Mouse (Mus musculus) intestine, postnatal 0 days (tissue): ENCODE measurements around the gene Tdrd7. TPM values are rescaled to one million over a fixed set of nuclear protein-coding genes. Genes with fewer than 3 reads are reported as not detected.

Experiments
- ATAC-seq: fragments of 200-750 bp; cut with Nextera tagmentation; 2 replicates; pipeline ENCODE4 v1.8.0; 2017; ENCODE audit warnings: mild to moderate bottlenecking, moderate TSS enrichment, moderate library complexity
- H3K27ac ChIP-seq: fragments of 300-500 bp; sonication (generic); 2 replicates; pipeline ENCODE4 v1.5.1; 2014; ENCODE audit warnings: mild to moderate bottlenecking, low read depth, low read length, moderate library complexity
- H3K27me3 ChIP-seq: fragments of 300-500 bp; sonication (generic); replicated peaks from 2 replicates; pipeline ENCODE4 v1.6.1; 2014; ENCODE audit warnings: low read length, mixed read lengths; ENCODE audit not compliant: control insufficient read depth, insufficient read depth
- H3K36me3 ChIP-seq: fragments of 300-500 bp; sonication (generic); 2 replicates; pipeline ENCODE4 v1.6.1; 2014; ENCODE audit warnings: mild to moderate bottlenecking, moderate library complexity; ENCODE audit not compliant: control insufficient read depth, insufficient read depth
- H3K4me1 ChIP-seq: fragments of 300-500 bp; sonication (generic); replicated peaks from 2 replicates; pipeline ENCODE4 v1.6.1; 2014; ENCODE audit warnings: antibody characterized with exemption, low read length, mixed read lengths; ENCODE audit not compliant: control insufficient read depth, insufficient read depth
- H3K4me2 ChIP-seq: fragments of 300-500 bp; sonication (generic); replicated peaks from 2 replicates; pipeline ENCODE4 v1.6.1; 2014; ENCODE audit warnings: low read depth, mild to moderate bottlenecking, moderate library complexity
- H3K4me3 ChIP-seq: fragments of 300-500 bp; sonication (generic); 2 replicates; pipeline ENCODE4 v1.5.1; 2014; ENCODE audit warnings: low read depth, low read length
- H3K9ac ChIP-seq: fragments of 300-500 bp; sonication (generic); 2 replicates; pipeline ENCODE4 v1.6.1; 2014; ENCODE audit warnings: mild to moderate bottlenecking, low read depth, low read length
- H3K9me3 ChIP-seq: fragments of 300-500 bp; sonication (generic); 2 replicates; pipeline ENCODE4 v1.6.1; 2016; ENCODE audit warnings: mixed run types; ENCODE audit not compliant: control insufficient read depth
- CTCF ChIP-seq: sonication (generic); IDR thresholded peaks from 2 replicates; pipeline ENCODE4 v1.5.1; 2016; ENCODE audit warnings: low read depth, mild to moderate bottlenecking, control low read depth, antibody characterized with exemption, moderate library complexity
- WGBS: fragments of 180-500 bp; shearing (Covaris S2); extraction: QIAGEN DNeasy Blood & Tissue Kit; methylation state at CpG from one replicate; pipeline ENCODE4 v1.1.7; 2014; 5-methylcytosine and 5-hydroxymethylcytosine counted together
- polyA plus RNA-seq: library from polyadenylated mRNA; unstranded; fragments of >200 nt; fragmentation: Nextera tagmentation; extraction: Ambion mirVana; gene quantifications from 2 replicates; pipeline ENCODE4 v1.2.1, GENCODE M21; 2015

The Tdrd7 gene
- polyA plus RNA-seq, 1 experiment from 2014 or later: 47.8 TPM

- Histone ChIP-seq H3K9me3 (no peaks in the 10 kb centered on the region), H3K4me1 (no peaks in the 10 kb centered on the region), H3K27me3 (no peaks in the 10 kb centered on the region), H3K27ac (no peak overlapping the region), H3K4me3 (no peak overlapping the region), H3K9ac (no peak overlapping the region), H3K36me3 (no peaks in the 10 kb centered on the region), H3K4me2 (no peak overlapping the region)
- WGBS: 90% methylated on average over 6 of the region's 6 CpGs
- no peak for ATAC-seq
- TF ChIP-seq CTCF: no peak
Observed at GRCm38 (mm10) chr4:46072631-46073030, 107.5 kb downstream of the Tdrd7 start.

- Histone ChIP-seq H3K9me3 (no peaks in the 10 kb centered on the region), H3K27ac (no peak overlapping the region), H3K27me3 (no peaks in the 10 kb centered on the region), H3K36me3 (no peaks in the 10 kb centered on the region), H3K9ac (no peak overlapping the region), H3K4me1 (no peaks in the 10 kb centered on the region), H3K4me3 (no peak overlapping the region), H3K4me2 (no peak overlapping the region)
- ATAC-seq: no peak
- no peak for TF ChIP-seq CTCF
- 50% methylated on average over 4 of the region's 4 CpGs for WGBS
Observed at GRCm38 (mm10) chr4:46073736-46074135, 108.6 kb downstream of the Tdrd7 start.

GRCm38 (mm10) chr4:46075664-46076063, 110.5 kb downstream of the Tdrd7 start:
- H3K4me2 ChIP-seq: no peak overlapping the region
- H3K27ac ChIP-seq: no peak overlapping the region
- no peak for TF ChIP-seq CTCF
- H3K9me3 ChIP-seq: no peaks in the 10 kb centered on the region
- H3K4me3 ChIP-seq: no peak overlapping the region
- no peak for ATAC-seq
- no peaks in the 10 kb centered on the region for H3K4me1 ChIP-seq
- H3K36me3 ChIP-seq: no peaks in the 10 kb centered on the region
- WGBS: 81% methylated on average over 3 of the region's 3 CpGs
- no peaks in the 10 kb centered on the region for H3K27me3 ChIP-seq
- H3K9ac ChIP-seq: no peak overlapping the region

DNA sequence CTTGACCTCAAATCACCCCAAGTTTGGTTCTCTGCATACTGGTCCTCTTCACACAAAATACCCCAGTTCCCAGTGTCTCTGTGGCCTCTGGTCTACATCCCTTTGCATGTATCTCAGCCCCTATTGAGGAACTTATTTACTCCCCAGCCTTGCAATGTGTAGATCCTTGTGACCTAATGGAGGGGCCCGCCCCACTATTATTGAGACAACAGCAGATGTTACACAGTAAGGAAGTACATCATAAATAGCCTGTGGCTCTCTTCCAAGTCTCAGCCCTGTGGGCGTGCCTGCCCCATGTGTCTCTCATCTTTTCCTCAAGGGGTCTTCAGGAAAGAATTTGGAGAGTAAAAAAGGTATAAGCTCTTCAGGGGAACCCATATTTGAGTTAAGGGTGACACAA, 111.8 kb downstream of the Tdrd7 start:
- TF ChIP-seq CTCF: no peak
- no peaks in the 10 kb centered on the region for H3K4me1 ChIP-seq
- H3K27me3 ChIP-seq: no peaks in the 10 kb centered on the region
- no peak overlapping the region for H3K4me3 ChIP-seq
- 29% methylated on average over 2 of the region's 2 CpGs for WGBS
- no peaks in the 10 kb centered on the region for H3K9me3 ChIP-seq
- H3K9ac ChIP-seq: no peak overlapping the region
- no peaks in the 10 kb centered on the region for H3K36me3 ChIP-seq
- no peak overlapping the region for H3K4me2 ChIP-seq
- ATAC-seq: peak; percentile 31; the same call in 1 of the 2 replicates
- H3K27ac ChIP-seq: no peak overlapping the region

DNA sequence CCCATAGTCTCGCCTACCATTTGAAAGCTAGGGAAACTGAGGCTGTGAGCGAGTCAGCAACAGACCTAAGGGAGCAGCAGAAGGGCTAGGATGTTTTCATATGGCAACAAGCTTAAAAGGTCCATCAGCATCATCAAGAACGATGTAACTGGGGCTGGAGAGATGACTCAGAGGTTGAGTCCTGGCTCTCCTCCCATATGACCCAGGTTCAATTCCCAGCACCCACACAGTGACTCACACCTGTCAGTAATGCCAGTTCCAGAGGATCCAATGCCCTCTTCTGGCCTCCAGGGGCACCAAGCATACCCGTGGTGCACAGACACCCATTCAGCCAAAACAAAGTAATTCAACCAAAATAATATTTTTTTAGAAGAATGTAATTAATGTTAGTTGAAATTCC, 115.1 kb downstream of the Tdrd7 start:
- H3K9ac ChIP-seq: no peak overlapping the region
- no peak overlapping the region for H3K27ac ChIP-seq
- TF ChIP-seq CTCF: no peak
- no peaks in the 10 kb centered on the region for H3K9me3 ChIP-seq
- no peak overlapping the region for H3K4me3 ChIP-seq
- H3K4me2 ChIP-seq: no peak overlapping the region
- H3K27me3 ChIP-seq: no peaks in the 10 kb centered on the region
- 86% methylated on average over 4 of the region's 4 CpGs for WGBS
- H3K4me1 ChIP-seq: no peaks in the 10 kb centered on the region
- ATAC-seq: no peak
- no peaks in the 10 kb centered on the region for H3K36me3 ChIP-seq

- Histone ChIP-seq H3K4me3 (no peak overlapping the region), H3K9me3 (no peaks in the 10 kb centered on the region), H3K9ac (no peak overlapping the region), H3K27ac (no peak overlapping the region), H3K27me3 (no peaks in the 10 kb centered on the region), H3K36me3 (no peaks in the 10 kb centered on the region), H3K4me2 (no peak overlapping the region), H3K4me1 (no peaks in the 10 kb centered on the region)
- TF ChIP-seq CTCF: no peak
- 64% methylated on average over 11 of the region's 11 CpGs for WGBS
- no peak for ATAC-seq
Observed at GRCm38 (mm10) chr4:46082555-46082954, 117.4 kb downstream of the Tdrd7 start.

Other genes with a start within 250 kb of the Tdrd7 start
- 350 and 391 TPM in 2 replicates for gene Aldh1b1, start 166.3 kb upstream of the Tdrd7 start, polyA plus RNA-seq
- gene Igfbpl1, start 138.4 kb upstream of the Tdrd7 start, polyA plus RNA-seq: 0.16 and 0.18 TPM in 2 replicates
- gene Stra6l, start 116.7 kb upstream of the Tdrd7 start, polyA plus RNA-seq: 47.9 and 59.0 TPM in 2 replicates
- 0.14 TPM in 2 replicates for gene Ccdc180, start 75.0 kb upstream of the Tdrd7 start, polyA plus RNA-seq
- gene Tmod1, start 73.6 kb downstream of the Tdrd7 start, polyA plus RNA-seq: 4.7 and 5.2 TPM in 2 replicates
- 21.1 and 21.7 TPM in 2 replicates for gene Ncbp1, start 173.3 kb downstream of the Tdrd7 start, polyA plus RNA-seq
- gene Tstd2, start 173.4 kb downstream of the Tdrd7 start, polyA plus RNA-seq: 10.4 and 13.9 TPM in 2 replicates
- 29.0 and 29.1 TPM in 2 replicates for gene Xpa, start 231.0 kb downstream of the Tdrd7 start, polyA plus RNA-seq